Mouse (Mus musculus): ENCODE measurements around the gene Hnrnph2.

The Hnrnph2 gene

DNA sequence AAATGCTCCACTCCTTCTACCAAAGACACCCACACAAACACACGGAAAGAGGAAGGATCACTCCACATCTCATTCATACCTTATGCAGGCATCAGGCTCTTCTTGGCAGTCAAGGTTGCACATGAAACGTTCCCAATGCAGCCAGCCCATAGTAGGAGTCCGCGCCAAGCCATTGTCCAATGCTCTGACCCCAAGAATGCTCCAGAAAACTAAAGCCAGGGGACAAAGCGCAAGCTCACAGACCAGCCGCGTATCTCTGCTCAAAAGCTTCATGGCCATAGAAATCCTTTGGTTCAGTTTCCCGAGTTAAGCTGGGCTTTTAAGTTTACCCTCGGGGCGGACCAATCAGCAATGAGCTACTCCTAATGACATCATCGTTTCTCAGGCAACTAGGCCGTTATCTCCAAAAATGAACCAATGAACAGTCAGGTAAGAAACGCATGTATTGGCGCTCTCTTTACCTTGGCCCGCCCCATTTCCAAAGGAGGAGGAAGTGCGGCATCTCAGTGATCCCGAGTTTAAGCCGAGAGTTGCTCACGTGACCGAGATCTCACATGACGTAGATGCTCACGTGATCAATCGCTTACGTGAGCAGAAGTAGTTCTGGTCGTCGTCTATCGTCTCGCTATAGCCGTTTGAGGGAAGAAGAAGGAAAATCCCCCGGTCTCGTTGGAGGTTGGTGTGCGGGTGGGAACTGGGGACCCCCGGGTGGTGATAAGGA, at the start of gene Hnrnph2, which contains the start of gene Gla:
Gene Hnrnph2 (plus strand): TSS at position 521 of the 721 bp plus-strand sequence.
Gene Gla (minus strand): TSS at position 467 of the 721 bp plus-strand sequence.
- DNase-seq: peak; percentile 76 to 79

GRCm38 (mm10) chrX:134553326-134553725, 47.7 kb upstream of the Hnrnph2 start:
- no peak for DNase-seq

DNA sequence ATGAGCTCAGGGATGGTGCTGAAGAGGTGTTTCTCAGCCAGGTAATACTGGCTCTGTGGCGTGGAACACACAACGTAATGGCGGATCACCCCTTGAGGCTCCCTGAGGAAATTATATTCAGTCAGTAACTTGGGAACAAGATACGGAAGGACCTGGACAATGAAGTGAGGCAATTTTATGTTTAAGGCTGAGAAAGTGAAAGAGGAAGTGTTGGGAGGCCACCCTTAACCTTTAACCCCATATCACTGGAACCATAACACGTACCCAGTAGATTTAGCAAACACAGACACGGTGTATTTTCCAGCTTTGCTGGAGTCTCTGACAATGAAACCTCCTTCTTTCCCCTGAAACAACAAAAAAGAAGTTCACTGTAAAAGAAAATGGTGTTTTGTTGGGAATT, 46.6 kb upstream of the Hnrnph2 start:
- no peak for DNase-seq

- no peak for DNase-seq
Observed at GRCm38 (mm10) chrX:134564326-134564725, 36.7 kb upstream of the Hnrnph2 start.

DNA sequence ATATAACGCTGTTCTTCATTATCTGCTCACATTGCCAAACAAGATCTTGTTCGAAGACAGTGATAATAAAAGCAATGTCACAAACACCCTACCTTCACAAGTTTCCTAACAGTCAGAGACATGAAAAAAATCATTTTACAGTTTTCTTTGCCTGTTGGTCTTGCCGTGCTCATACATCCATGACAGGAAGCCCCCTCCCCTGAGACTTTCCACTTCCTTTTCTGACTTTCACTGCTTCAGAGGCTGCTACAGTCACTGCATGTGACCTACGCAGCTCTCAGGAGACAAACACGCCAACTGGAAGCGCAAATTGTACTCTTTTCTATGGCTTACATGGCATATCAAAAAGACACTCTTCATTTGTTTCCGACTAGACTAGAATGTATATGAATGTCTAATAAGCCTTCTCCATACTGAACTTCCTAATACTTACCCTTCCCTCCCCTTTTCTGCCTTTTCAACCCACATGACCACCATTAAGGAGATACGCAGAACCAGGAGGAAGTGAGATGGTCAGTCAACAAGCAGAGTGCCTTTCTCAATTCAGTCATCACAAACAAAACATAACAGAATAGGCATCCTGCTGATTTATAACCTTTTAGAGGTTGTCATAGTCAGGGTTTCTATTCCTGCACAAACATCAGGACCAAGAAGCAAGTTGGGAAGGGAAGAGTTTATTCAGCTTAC, 34.3 kb upstream of the Hnrnph2 start:
- DNase-seq: peak; percentile 16 to 23

DNA sequence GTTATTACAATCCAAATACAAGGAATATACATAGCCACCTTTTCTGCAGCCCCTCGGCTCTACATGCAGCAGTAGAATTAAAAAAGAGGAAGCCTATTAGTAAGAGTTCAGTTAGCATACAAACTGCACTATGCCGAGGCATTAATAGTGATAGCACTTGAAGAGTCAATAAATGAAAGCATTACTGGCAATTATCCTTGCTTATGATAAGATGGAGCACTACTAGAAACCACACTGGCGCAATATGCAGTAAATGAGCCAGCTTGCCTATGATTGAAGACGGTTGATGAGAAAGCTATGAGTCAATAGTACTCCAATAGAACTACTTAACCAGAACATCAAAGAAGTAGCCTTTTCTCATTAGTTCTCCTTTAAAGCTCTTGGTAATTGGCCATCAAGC, 23.1 kb upstream of the Hnrnph2 start:
- DNase-seq: no peak

DNA sequence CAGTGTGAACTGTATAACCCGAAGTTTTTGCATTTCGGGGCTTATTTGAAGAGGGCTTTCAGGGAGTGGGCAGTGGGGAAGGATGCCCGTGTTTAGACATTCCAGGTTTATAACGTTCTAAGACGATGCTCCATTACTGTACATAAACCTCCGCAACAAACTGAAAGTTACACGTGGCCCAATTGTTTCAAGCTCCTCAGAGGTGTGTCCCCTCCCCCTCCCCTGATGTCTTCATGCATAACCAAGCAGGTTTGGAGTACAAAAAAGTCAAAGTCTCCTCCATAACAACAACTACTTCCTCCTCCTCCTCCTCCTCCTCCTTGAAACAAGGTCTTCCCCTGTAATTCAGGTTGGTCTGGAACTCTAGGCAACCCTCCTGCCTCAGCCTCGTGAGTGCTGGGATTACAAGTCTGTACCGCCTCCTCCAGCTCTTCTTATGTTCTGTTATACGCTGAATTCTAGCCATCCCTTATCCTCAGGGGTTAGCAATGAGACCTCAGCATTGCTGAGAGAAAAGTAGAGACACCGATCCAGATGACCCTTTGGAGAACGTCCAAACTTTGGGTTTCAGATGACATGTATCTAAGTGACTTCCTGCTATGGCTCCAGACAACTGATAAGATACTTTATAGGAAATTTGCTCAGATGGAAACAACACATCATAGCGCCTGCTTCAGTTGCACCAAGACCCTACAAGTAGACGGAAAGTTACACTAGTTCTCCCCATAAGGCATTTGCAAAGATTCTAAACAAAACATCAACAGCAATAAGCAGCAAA, 20.3 kb upstream of the Hnrnph2 start:
- no peak for DNase-seq

- no peak for DNase-seq
Observed at GRCm38 (mm10) chrX:134582270-134582669, 18.7 kb upstream of the Hnrnph2 start.

- peak in 1 of 2 experiments; percentile 20 for DNase-seq
Observed at GRCm38 (mm10) chrX:134582888-134583669, 17.9 kb upstream of the Hnrnph2 start, which contains the start of gene Btk. Btk (minus strand) TSS chrX:134583570.

DNA sequence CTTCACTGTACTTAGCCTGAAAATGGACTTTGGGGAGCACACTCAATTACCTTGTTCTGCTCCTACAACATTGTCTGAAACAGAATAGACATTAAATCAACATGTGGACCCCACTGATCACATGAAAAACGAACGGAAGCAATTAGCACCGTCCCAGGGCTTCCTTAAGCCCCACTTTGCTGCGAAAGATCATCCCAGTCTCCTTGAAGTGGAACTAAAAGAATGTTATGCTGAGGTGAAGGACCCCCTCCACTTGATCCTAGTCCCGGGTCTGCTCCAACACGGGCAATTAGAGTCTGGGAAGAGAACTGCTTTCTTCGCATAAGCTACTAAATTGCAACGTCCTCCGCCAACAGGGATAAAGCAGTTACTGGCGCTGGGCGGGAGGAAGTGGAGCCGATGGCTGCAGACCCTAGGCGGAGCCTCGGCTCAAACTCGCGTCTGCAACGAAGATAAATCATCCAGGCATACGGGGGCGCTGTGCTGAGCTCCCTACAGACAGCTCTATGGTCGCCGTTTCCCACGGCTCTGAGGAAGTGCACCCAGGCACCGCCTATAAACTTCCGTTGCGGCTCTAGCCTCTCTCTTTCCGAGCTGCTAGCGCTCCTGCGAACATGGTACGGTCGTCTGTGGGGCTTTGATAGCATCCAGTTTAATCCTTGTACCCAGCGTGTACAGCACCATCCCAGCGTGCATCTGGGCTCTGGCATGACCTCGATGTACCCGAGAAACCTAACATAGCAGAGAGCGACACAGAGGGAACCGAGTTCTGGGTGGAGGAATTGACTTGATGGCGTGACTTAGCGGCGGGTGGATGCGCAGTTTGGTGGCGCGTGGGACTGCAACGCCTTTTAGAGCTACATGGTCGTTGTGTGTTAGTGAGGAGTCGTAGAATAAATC, 15.6 kb upstream of the Hnrnph2 start, which contains the start of gene Rpl36a:
Gene Rpl36a (plus strand): TSS at position 552 of the 900 bp plus-strand sequence.
- peak; percentile 83 to 86 for DNase-seq

GRCm38 (mm10) chrX:134586447-134586846, 14.5 kb upstream of the Hnrnph2 start:
- no peak for DNase-seq

GRCm38 (mm10) chrX:134588261-134588660, 12.7 kb upstream of the Hnrnph2 start:
- DNase-seq: no peak

GRCm38 (mm10) chrX:134588997-134589396, 12.0 kb upstream of the Hnrnph2 start:
- no peak for DNase-seq

GRCm38 (mm10) chrX:134589836-134590235, 11.1 kb upstream of the Hnrnph2 start:
- no peak for DNase-seq

- no peak for DNase-seq
Observed at GRCm38 (mm10) chrX:134599922-134600565, 935 bp upstream of the Hnrnph2 start.

GRCm38 (mm10) chrX:134601380-134602120, 571 bp downstream of the Hnrnph2 start:
- no peak for DNase-seq

DNA sequence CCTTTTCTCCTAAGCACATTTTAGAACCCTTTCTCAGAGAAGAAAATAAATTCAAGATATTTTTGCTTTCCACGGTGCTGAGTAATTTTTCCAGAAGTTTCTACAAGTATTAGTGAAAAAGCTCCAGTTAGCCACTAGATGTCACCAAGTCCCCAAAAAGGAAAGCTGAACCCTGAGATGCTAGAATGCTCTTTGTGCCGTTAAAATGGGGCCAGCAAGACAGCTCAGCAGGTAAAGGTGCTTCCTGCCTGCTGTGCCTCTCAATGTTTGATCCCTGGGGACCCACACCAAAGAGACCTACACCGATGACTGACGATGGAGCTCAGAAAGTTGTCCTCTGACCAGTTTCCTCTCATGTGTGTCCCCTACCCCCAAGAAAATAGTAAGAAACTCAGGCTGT, 8.5 kb downstream of the Hnrnph2 start:
- DNase-seq: no peak

GRCm38 (mm10) chrX:134610984-134611383, 10.0 kb downstream of the Hnrnph2 start:
- DNase-seq: no peak

DNA sequence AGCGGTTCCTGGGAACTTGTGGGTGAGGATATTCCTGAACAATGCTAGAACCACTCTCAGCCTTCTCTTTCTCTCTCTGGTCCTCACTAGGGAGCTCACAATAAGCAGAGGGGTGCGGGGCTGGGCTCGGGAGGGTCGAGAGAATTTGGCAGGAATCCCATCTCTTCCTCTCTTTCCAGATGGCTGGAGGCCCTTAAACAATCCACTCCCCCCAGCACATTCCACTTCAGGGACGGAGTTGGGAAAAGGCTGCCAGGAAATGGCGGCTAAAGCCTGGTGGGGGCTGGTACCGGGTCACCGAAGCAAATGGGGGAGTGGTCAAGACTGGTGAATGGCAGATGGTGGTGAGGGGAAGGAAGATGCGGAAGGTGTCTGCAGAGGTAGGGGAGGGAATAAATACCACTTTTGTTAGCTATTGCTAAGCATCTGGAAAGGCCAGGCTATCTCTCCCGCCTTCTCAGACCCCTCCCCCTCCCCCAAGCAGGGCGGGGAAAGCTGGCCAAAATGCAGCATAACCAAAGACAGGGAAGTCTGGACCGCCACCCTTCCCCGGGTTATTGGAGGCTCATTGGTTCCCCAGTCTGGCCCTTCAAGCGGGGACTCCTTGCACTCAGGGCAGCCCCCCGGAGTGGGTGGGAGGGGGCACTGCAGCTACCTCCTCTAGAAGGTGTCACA, 11.4 kb downstream of the Hnrnph2 start:
- peak in 1 of 2 experiments; percentile 13 for DNase-seq
